Mouse (Mus musculus) G1E (cell line): ENCODE results near the gene Slc24a3.

Experiments
- CTCF ChIP-seq: IDR thresholded peaks from 2 replicates; pipeline ENCODE4 v1.5.1; 2012; ENCODE audit warnings: low read depth, low read length, inconsistent platforms, mixed read lengths
- GATA1 ChIP-seq: IDR thresholded peaks from 2 replicates; pipeline ENCODE4 v1.6.1; 2012; ENCODE audit warnings: borderline replicate concordance, low read length, inconsistent platforms, mixed read lengths
- TAL1 ChIP-seq: conservative IDR thresholded peaks from 2 replicates; pipeline ENCODE4 v1.6.1; 2012; ENCODE audit warnings: low read depth, low read length, inconsistent platforms, mixed read lengths

DNA sequence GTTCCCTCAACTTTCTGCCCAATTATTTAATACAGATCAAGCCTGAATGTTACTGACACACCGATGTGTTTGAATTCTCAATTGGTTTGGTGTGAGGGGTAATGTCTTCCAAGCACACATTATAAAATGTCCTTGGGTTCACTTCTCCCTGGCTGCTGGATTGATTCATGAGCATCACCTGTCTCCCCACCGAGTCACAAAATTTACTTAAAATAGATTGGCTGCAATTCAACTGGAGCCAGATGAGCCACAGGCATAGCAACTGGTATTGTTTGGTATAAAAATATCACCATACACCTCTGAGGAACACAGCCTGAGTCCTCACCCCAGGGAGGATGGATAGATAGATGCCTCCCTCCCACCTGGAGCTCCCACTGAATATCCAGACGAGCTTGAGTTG is 404.4 kb downstream of the Slc24a3 start:
- no peak for TF ChIP-seq CTCF
- TF ChIP-seq GATA1, result no peak
- no peak for TF ChIP-seq TAL1
